Mouse (Mus musculus) spleen, postnatal 36 days (tissue): ENCODE data around the gene Ppef2.
"Not testable (repeated sequence)": the region's sequence is repeated elsewhere in the genome, so short reads cannot be mapped to it uniquely, and the experiment has no call there.

ENCODE experiments used
- DNase-seq, 2 experiments: peaks; one replicate each; pipeline ENCODE4 v3.0.0; 2022; ENCODE audit warnings: low spot score in 2 of 2, mixed read lengths in 1 of 2

The Ppef2 gene

DNA sequence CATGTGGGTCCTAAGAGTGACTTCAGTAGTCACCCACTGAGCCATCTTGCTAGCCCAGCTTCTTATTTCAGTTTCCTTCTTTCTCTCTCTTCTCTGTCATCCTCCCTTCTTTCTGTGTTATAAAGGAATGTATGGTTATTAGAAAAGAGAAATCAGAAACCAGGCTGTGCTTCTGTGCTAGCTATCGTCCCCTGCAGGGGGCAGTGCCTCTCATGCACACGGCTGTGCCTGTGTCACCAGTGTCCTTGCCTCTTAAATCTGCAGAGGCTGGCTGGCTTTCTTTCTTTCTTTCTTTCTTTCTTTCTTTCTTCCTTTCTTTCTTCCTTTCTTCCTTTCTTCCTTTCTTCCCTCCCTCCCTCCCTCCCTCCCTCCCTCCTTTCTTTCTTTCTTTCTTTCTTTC lies 60.4 kb downstream of the Ppef2 start:
- DNase-seq = not testable (repeated sequence)

DNA sequence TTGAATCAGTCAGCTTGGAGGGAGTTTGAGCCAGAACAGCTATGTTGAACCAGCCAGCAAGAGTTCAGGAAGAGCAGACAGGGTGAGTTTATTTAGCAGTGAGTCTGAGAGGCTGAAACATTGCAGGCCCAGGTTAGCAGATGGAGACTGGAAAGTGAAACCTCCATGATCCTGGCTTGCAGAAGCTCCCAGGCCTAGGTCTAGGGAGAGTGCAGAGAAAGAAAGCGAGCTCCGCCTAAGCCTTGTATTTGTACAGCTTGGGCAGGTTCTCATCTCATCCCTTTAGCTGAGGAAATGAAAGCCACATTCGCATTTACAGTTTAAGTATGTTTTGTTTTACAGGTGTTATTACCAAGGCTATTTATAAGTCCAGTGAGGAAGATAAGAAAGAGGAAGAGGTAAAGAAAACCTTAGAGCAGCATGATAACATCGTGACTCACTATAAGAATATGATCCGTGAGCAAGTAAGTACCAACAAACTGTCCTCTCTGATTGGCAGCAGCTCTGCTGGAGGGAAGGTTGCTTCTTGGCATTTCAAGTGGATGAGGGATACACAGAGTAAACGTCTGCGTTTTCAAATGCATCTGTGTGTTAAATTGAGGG lies 67.1 kb downstream of the Ppef2 start:
- no peak for DNase-seq

DNA sequence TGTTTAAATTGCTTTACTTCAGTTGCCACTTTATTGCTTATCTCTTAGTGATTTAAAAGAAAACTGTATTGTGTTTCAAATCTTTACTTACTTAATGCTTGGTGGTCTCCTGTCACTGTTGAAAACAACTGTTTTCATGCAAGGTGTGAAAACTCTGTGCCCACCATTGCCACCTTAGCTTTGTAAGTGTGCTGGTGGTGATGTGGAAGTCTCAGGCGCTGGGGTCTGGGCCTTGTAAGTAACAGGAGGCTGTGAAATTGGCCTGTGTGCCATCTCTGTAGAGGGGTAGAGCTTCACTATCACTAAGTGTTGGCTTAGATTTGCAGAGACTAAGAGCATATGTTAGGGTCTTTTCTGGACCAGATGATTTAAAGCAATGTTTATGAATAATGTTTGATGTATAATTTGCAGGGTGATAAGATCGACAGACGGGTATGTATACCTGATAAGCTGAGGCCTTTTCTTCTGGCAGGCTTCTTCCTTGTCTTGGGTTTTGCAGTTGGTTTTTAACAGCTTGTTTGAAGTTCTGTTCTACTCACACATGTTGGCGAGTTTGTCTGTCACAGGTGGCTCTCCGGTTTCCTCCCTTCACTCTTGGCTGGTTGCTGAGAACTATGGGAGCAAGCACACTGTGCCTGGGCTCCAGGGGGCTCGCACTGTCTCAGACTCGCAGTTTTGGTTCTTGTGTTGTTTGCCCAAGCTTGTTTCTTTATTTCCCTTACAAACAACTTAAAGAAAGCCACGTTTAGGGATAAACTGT lies 72.8 kb downstream of the Ppef2 start:
- DNase-seq = no peak
